Mouse (Mus musculus) embryonic facial prominence, embryonic 11.5 days (tissue): Measurements from ENCODE around the gene Ntn1. TPM values are rescaled to one million over a fixed set of nuclear protein-coding genes. Genes with fewer than 3 reads are reported as not detected.

Experiments
- ATAC-seq: fragments of 200-750 bp; cut with Nextera tagmentation; replicated peaks from 2 replicates; pipeline ENCODE4 v1.8.0; 2017; ENCODE audit warnings: low read depth; ENCODE audit not compliant: insufficient number of reproducible peaks, low FRiP score, low TSS enrichment
- DNase-seq: peaks from one replicate; pipeline ENCODE4 v3.0.0-alpha.2; 2015; ENCODE audit warnings: low spot score
- H3K27ac ChIP-seq: fragments of 300-500 bp; sonication (generic); replicated peaks from 2 replicates; pipeline ENCODE4 v1.5.1; 2014; ENCODE audit warnings: mild to moderate bottlenecking, low read depth, low read length, control low read depth
- H3K27me3 ChIP-seq: fragments of 300-500 bp; sonication (generic); 2 replicates; pipeline ENCODE4 v1.6.1; 2014; ENCODE audit warnings: mild to moderate bottlenecking, low read length, moderate library complexity, mixed read lengths; ENCODE audit not compliant: control insufficient read depth, insufficient read depth
- H3K36me3 ChIP-seq: fragments of 300-500 bp; sonication (generic); replicated peaks from 2 replicates; pipeline ENCODE4 v1.6.1; 2014; ENCODE audit warnings: low read depth, mild to moderate bottlenecking, low read length, moderate library complexity, mixed read lengths; ENCODE audit not compliant: control insufficient read depth, insufficient read depth
- H3K4me1 ChIP-seq: fragments of 300-500 bp; sonication (generic); 2 replicates; pipeline ENCODE4 v1.6.1; 2014; ENCODE audit warnings: low read length, mixed read lengths; ENCODE audit not compliant: control insufficient read depth, insufficient read depth
- H3K4me2 ChIP-seq: fragments of 300-500 bp; sonication (generic); 2 replicates; pipeline ENCODE4 v1.6.1; 2014; ENCODE audit warnings: low read depth, mild to moderate bottlenecking, control low read depth, low read length, moderate library complexity
- H3K4me3 ChIP-seq: fragments of 300-500 bp; sonication (generic); 2 replicates; pipeline ENCODE4 v1.5.1; 2014; ENCODE audit warnings: low read depth, low read length, control low read depth
- H3K9ac ChIP-seq: fragments of 300-500 bp; sonication (generic); replicated peaks from 2 replicates; pipeline ENCODE4 v1.6.1; 2014; ENCODE audit warnings: mild to moderate bottlenecking, control low read depth, low read length
- H3K9me3 ChIP-seq: fragments of 300-500 bp; sonication (generic); replicated peaks from 2 replicates; pipeline ENCODE4 v1.6.1; 2016; ENCODE audit warnings: mild to moderate bottlenecking, low read length, inconsistent platforms, mixed read lengths; ENCODE audit not compliant: control insufficient read depth
- WGBS: fragments of 180-500 bp; shearing (Covaris S2); extraction: QIAGEN DNeasy Blood & Tissue Kit; methylation state at CpG from one replicate; pipeline ENCODE4 v1.1.7; 2014; 5-methylcytosine and 5-hydroxymethylcytosine counted together
- polyA plus RNA-seq: library from polyadenylated mRNA; unstranded; fragments of >200 nt; fragmentation: Nextera tagmentation; extraction: Ambion mirVana; gene quantifications from 2 replicates; pipeline ENCODE4 v1.2.1, GENCODE M21; 2014

The Ntn1 gene
- polyA plus RNA-seq, 1 experiment from 2014 or later, result 3.2 TPM

DNA sequence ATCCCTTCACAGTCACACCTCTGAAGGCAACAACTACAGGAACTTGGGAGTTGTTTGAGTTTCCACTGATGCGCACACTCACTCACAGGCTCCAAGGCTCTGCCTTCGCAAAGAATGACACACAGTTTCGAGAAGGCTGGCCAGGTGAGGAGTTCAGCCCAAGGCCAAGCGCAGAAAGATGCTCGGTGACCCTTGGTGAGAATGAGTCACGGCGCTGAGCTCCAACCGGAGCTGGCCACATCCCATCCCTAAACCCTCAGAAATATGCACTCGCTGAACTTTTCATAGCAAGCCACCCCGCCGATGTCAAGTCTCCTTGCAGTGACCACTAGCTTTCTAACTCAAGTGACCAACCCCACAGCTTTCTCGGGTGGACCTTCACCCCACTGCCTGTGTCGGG lies 60.8 kb downstream of the Ntn1 start:
- Histone ChIP-seq H3K9me3 (no peaks in the 10 kb centered on the region), H3K36me3 (no peaks in the 10 kb centered on the region), H3K4me2 (no peak overlapping the region), H3K4me1 (no peaks in the 10 kb centered on the region; the same call in 1 of the 2 replicates), H3K27me3 (no peaks in the 10 kb centered on the region), H3K27ac (no peak overlapping the region), H3K4me3 (no peak overlapping the region), H3K9ac (no peak overlapping the region)
- WGBS, result 95% methylated on average over 13 of the region's 13 CpGs
- DNase-seq (no peak), ATAC-seq (no peak)

GRCm38 (mm10) chr11:68339331-68339730 lies 61.3 kb downstream of the Ntn1 start:
- no peak overlapping the region for H3K4me2 ChIP-seq
- H3K9me3 ChIP-seq, result no peaks in the 10 kb centered on the region
- no peaks in the 10 kb centered on the region for H3K27me3 ChIP-seq
- no peak overlapping the region for H3K27ac ChIP-seq
- no peaks in the 10 kb centered on the region; the same call in 1 of the 2 replicates for H3K4me1 ChIP-seq
- no peak overlapping the region for H3K4me3 ChIP-seq
- H3K36me3 ChIP-seq, result no peaks in the 10 kb centered on the region
- WGBS, result 94% methylated on average over 7 of the region's 7 CpGs
- ATAC-seq (no peak), DNase-seq (no peak)
- no peak overlapping the region for H3K9ac ChIP-seq

GRCm38 (mm10) chr11:68331676-68332265 lies 68.9 kb downstream of the Ntn1 start:
- DNase-seq, result no peak
- Histone ChIP-seq H3K27ac (no peak overlapping the region), H3K4me1 (no peaks in the 10 kb centered on the region), H3K36me3 (no peaks in the 10 kb centered on the region), H3K4me3 (no peak overlapping the region), H3K9ac (no peak overlapping the region), H3K9me3 (no peaks in the 10 kb centered on the region), H3K27me3 (no peaks in the 10 kb centered on the region), H3K4me2 (no peak overlapping the region)
- WGBS, result 81% methylated on average over 13 of the region's 13 CpGs
- ATAC-seq, result no peak

GRCm38 (mm10) chr11:68331117-68331437 lies 69.5 kb downstream of the Ntn1 start:
- Histone ChIP-seq H3K36me3 (no peaks in the 10 kb centered on the region), H3K27ac (no peak overlapping the region), H3K4me2 (no peak overlapping the region), H3K27me3 (no peaks in the 10 kb centered on the region), H3K9ac (no peak overlapping the region), H3K4me3 (no peak overlapping the region), H3K9me3 (no peaks in the 10 kb centered on the region), H3K4me1 (no peaks in the 10 kb centered on the region)
- ATAC-seq (no peak), DNase-seq (no peak)
- 72% methylated on average over 6 of the region's 6 CpGs for WGBS

DNA sequence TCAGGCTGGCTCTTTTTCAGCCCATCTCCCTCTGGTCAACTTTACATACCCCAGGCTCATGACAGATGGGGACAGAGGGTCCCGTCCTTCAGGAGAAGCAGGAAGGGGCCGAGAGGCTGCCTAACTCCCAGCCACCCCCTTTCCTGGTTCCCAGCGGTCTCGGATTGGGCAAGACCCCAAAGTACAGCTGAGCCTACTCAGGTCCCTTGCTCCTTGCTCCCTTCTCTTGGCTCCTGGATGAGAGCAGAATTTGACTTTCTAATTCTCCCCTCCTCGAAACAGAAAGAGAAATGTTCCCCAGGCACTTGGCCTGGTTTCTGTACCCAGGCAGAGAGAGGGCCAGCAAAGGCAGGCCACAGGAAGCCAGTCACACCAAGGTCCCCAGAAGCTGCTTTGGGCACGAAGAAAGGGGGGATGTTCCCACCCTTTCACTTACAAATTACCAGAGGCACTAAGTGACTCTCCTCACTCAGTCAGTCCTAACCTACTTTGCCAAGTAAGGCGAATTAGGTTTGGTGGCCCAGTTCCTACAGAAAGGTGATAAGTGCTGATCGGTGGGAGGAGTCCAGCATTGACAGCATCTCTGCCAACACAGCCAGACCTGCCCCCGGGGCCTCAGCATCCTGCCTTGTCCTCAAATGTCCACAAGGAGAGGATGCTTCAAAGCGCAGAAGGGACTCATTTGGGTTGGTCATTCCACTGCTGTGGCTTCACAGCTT lies 70.1 kb downstream of the Ntn1 start:
- no peak overlapping the region for H3K27ac ChIP-seq
- DNase-seq (no peak), ATAC-seq (no peak)
- H3K4me3 ChIP-seq, result no peak overlapping the region
- no peaks in the 10 kb centered on the region for H3K4me1 ChIP-seq
- no peak overlapping the region for H3K4me2 ChIP-seq
- no peaks in the 10 kb centered on the region for H3K36me3 ChIP-seq
- no peak overlapping the region for H3K9ac ChIP-seq
- H3K27me3 ChIP-seq, result no peaks in the 10 kb centered on the region
- no peaks in the 10 kb centered on the region for H3K9me3 ChIP-seq
- WGBS, result 63% methylated on average over 10 of the region's 10 CpGs

- Histone ChIP-seq H3K4me3 (no peak overlapping the region), H3K27ac (no peak overlapping the region), H3K4me2 (no peak overlapping the region), H3K9me3 (no peaks in the 10 kb centered on the region), H3K36me3 (no peaks in the 10 kb centered on the region), H3K4me1 (no peaks in the 10 kb centered on the region), H3K9ac (no peak overlapping the region), H3K27me3 (no peaks in the 10 kb centered on the region)
- WGBS, result 80% methylated on average over 2 of the region's 2 CpGs
- DNase-seq (no peak), ATAC-seq (no peak)
These were observed 75.8 kb downstream of the Ntn1 start for GRCm38 (mm10) chr11:68324863-68325262.

GRCm38 (mm10) chr11:68321417-68321816 lies 79.2 kb downstream of the Ntn1 start:
- no peak overlapping the region for H3K27ac ChIP-seq
- DNase-seq (no peak), ATAC-seq (no peak)
- H3K4me3 ChIP-seq, result no peak overlapping the region
- H3K4me1 ChIP-seq, result no peaks in the 10 kb centered on the region
- no peaks in the 10 kb centered on the region for H3K27me3 ChIP-seq
- H3K36me3 ChIP-seq, result no peaks in the 10 kb centered on the region
- WGBS, result 54% methylated on average over 7 of the region's 7 CpGs
- H3K9ac ChIP-seq, result no peak overlapping the region
- no peaks in the 10 kb centered on the region for H3K9me3 ChIP-seq
- H3K4me2 ChIP-seq, result no peak overlapping the region

GRCm38 (mm10) chr11:68315551-68316130 lies 85.0 kb downstream of the Ntn1 start:
- peak; percentile 71 for DNase-seq
- Histone ChIP-seq H3K36me3 (no peaks in the 10 kb centered on the region), H3K9ac (no peak overlapping the region), H3K9me3 (no peaks in the 10 kb centered on the region), H3K4me2 (no peak overlapping the region), H3K4me1 (no peaks in the 10 kb centered on the region), H3K27ac (no peak overlapping the region), H3K4me3 (no peak overlapping the region), H3K27me3 (no peaks in the 10 kb centered on the region)
- ATAC-seq, result no peak
- 54% methylated on average over 11 of the region's 11 CpGs for WGBS
